In the genomic region with DNA sequence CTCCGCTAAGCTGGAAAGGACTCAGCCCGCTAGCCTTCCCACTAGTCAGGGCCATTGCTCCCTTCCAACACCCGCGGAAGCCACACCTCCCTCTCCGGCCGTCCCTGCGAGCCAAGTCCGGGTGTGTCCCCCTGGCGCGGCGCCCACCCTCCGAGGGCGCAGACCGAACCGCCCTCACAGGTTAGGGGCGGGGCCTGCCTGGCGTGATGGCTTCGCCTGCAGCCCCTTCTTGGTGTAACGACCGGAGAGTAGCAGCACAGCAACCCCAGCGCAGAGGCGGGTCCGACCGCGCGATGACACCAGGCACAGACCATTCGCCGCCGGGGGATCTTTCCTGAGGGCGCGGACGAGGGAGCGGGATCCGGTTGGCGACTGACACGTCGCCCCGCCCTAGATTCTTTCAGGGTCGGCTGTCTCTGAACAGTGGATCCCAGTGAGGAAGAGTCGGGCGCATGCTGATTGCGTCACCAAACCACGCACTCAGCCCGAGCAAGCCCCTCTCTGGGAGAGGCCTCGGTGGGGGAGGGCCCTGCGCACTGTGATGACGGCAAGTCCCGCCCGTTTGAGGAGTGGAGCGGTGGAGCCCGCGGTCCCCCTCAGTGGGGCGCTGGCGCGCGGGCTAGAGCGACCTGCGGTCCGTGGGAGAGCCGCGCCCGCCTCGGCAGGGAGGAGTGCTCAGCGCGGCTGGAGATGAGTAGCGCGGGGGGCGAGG, we compare ENCODE assay signal across 8 mouse cellular contexts. TPM values are rescaled to one million over a fixed set of nuclear protein-coding genes. Genes with fewer than 3 reads are reported as not detected.
DNase-seq lines count a peak whose midpoint lies in the region; ATAC-seq and TF ChIP-seq lines count a peak whose summit lies in the region.

TSS of gene Esyt2 (plus strand) at position 544 of the 712 bp plus-strand sequence.

- peak within 1 kb of the TSS; percentile 93 for H3K4me3 ChIP-seq in embryonic facial prominence, embryonic 14.5 days (ENCODE audit: low read depth, low read length)
- H3K4me3 ChIP-seq in heart, adult 2 months = peak within 1 kb of the TSS; percentile 98
- peak within 1 kb of the TSS; percentile 95 for H3K4me3 ChIP-seq in limb, embryonic 13.5 days
- peak within 1 kb of the TSS; percentile 99 for H3K4me3 ChIP-seq in midbrain, embryonic 16.5 days (ENCODE audit: low read depth, low read length)

- TF ChIP-seq EP300 in heart, adult 2 months (IDR thresholded peaks at IDR 0.05; ENCODE audit: insufficient read depth, low read depth, low read length) = peak; percentile 84; the same call in 1 of the 2 replicates

- H3K9ac ChIP-seq in embryonic facial prominence, embryonic 14.5 days (ENCODE audit: low read depth, low read length) = peak within 1 kb of the TSS; percentile 97
- H3K9ac ChIP-seq in heart, adult 2 months (ENCODE audit: low read depth, low read length) = peak within 1 kb of the TSS; percentile 86
- peak within 1 kb of the TSS; percentile 93 for H3K9ac ChIP-seq in limb, embryonic 13.5 days
- peak within 1 kb of the TSS; percentile 96 for H3K9ac ChIP-seq in midbrain, embryonic 16.5 days (ENCODE audit: low read depth, low read length)

- ATAC-seq in embryonic facial prominence, embryonic 14.5 days (ENCODE audit: low read depth) = peak; percentile 97
- peak; percentile 97 for ATAC-seq in limb, embryonic 13.5 days (ENCODE audit: low FRiP score, low read depth)
- ATAC-seq in midbrain, embryonic 16.5 days = peak; percentile 98

- H3K79me2 ChIP-seq in heart, adult 2 months (replicated peaks; ENCODE audit: control insufficient read depth, insufficient read depth, low read length) = no peaks in the 10 kb centered on the region; the same call in 1 of the 2 replicates

- H3K4me1 ChIP-seq in embryonic facial prominence, embryonic 14.5 days (ENCODE audit: control insufficient read depth, insufficient read depth, low read length) = peaks cover 10% of the 10 kb centered on the region; the same call in 1 of the 2 replicates
- H3K4me1 ChIP-seq in heart, adult 2 months (ENCODE audit: control insufficient read depth, insufficient read depth, low read length) = no peaks in the 10 kb centered on the region
- peaks cover 14% of the 10 kb centered on the region for H3K4me1 ChIP-seq in limb, embryonic 13.5 days
- peaks cover 10% of the 10 kb centered on the region for H3K4me1 ChIP-seq in midbrain, embryonic 16.5 days (ENCODE audit: control insufficient read depth, insufficient read depth, low read length)

- WGBS in embryonic facial prominence, embryonic 14.5 days = under 1% methylated on average over 52 of the region's 68 CpGs
- WGBS in heart, adult 2 months = under 1% methylated on average over 67 of the region's 68 CpGs
- WGBS in limb, embryonic 13.5 days = under 1% methylated on average over 59 of the region's 68 CpGs
- WGBS in midbrain, embryonic 16.5 days = under 1% methylated on average over 63 of the region's 68 CpGs

- intact Hi-C loops in heart, adult 2 months (cut with DNase I) = loop anchor here (1.0 to 5.0 kb wide), 5 partner anchors 17 to 341 kb away; partner anchors contain the start of genes Ncapg2 and Zfp386

- no peaks in the 10 kb centered on the region for H3K9me3 ChIP-seq in embryonic facial prominence, embryonic 14.5 days (ENCODE audit: control insufficient read depth, low read length)
- no peaks in the 10 kb centered on the region for H3K9me3 ChIP-seq in limb, embryonic 13.5 days
- no peaks in the 10 kb centered on the region for H3K9me3 ChIP-seq in midbrain, embryonic 16.5 days (replicated peaks; ENCODE audit: control insufficient read depth, low read length, poor library complexity, severe bottlenecking)

- peak; percentile 99 for DNase-seq in 3T3-L1 (ENCODE audit: low read depth, low spot score)
- peak; percentile 99 for DNase-seq in adrenal gland, postnatal 4 days (ENCODE audit: low spot score in 2 of 2)
- peak; percentile 99 for DNase-seq in embryonic facial prominence, embryonic 14.5 days (ENCODE audit: low spot score)
- peak; percentile 100 for DNase-seq in heart, adult 2 months
- peak; percentile 99 for DNase-seq in kidney, adult 8-10 months
- DNase-seq in spleen, postnatal 10 days (ENCODE audit: low spot score in 2 of 2) = peak; percentile 97 to 99

- H3K27ac ChIP-seq in embryonic facial prominence, embryonic 14.5 days (replicated peaks; ENCODE audit: low read depth, low read length) = peak within 1 kb of the TSS; percentile 98
- H3K27ac ChIP-seq in heart, adult 2 months = peak within 1 kb of the TSS; percentile 97
- H3K27ac ChIP-seq in limb, embryonic 13.5 days = peak within 1 kb of the TSS; percentile 95
- H3K27ac ChIP-seq in midbrain, embryonic 16.5 days (ENCODE audit: low read length) = peak within 1 kb of the TSS; percentile 98

- TF ChIP-seq CTCF in heart, adult 2 months (IDR thresholded peaks at IDR 0.05) = peak; percentile 63

- peak within 1 kb of the TSS; percentile 99 for H3K4me2 ChIP-seq in embryonic facial prominence, embryonic 14.5 days (ENCODE audit: low read depth, low read length)
- peak within 1 kb of the TSS; percentile 99 for H3K4me2 ChIP-seq in limb, embryonic 13.5 days (replicated peaks)
- peak within 1 kb of the TSS; percentile 94 for H3K4me2 ChIP-seq in midbrain, embryonic 16.5 days (ENCODE audit: low read length)

- no peaks in the 10 kb centered on the region for H3K27me3 ChIP-seq in embryonic facial prominence, embryonic 14.5 days (replicated peaks; ENCODE audit: control insufficient read depth, insufficient read depth, low read length)
- H3K27me3 ChIP-seq in heart, adult 2 months (ENCODE audit: control insufficient read depth, insufficient read depth, low read length) = no peaks in the 10 kb centered on the region
- no peaks in the 10 kb centered on the region for H3K27me3 ChIP-seq in limb, embryonic 13.5 days
- H3K27me3 ChIP-seq in midbrain, embryonic 16.5 days (ENCODE audit: control insufficient read depth, insufficient read depth, low read depth, low read length) = no peaks in the 10 kb centered on the region

- no peaks in the 10 kb centered on the region for H3K36me3 ChIP-seq in embryonic facial prominence, embryonic 14.5 days (ENCODE audit: control insufficient read depth, insufficient read depth, low read length)
- no peaks in the 10 kb centered on the region; the same call in 1 of the 2 replicates for H3K36me3 ChIP-seq in heart, adult 2 months (ENCODE audit: control insufficient read depth, insufficient read depth, low read length)
- no peaks in the 10 kb centered on the region for H3K36me3 ChIP-seq in limb, embryonic 13.5 days
- H3K36me3 ChIP-seq in midbrain, embryonic 16.5 days (ENCODE audit: control insufficient read depth, insufficient read depth, low read length) = no peaks in the 10 kb centered on the region

- peak; percentile 87 for TF ChIP-seq POLR2A in heart, adult 2 months (IDR thresholded peaks at IDR 0.05; ENCODE audit: insufficient read depth, low read depth, low read length)

RNA-seq across cellular contexts. Expression of gene Esyt2, which starts in this region (rescaled TPM):
- 10 to 100 TPM; 44.7 to 53.2 TPM for total RNA-seq in adrenal gland, postnatal 4 days (2021)
- polyA plus RNA-seq in embryonic facial prominence, embryonic 14.5 days (2014; fragmentation: Nextera tagmentation; extraction: Ambion mirVana) = 28.5 and 30.6 TPM in 2 replicates
- 10 to 100 TPM; 24.6 to 27.8 TPM for total RNA-seq in heart, adult 2 months (2021)
- polyA plus RNA-seq in heart, adult 2 months (2012; rRNA removed) = 7.5 and 11.3 TPM in 2 replicates
- 15.6 and 15.8 TPM in 2 replicates for polyA plus RNA-seq in limb, embryonic 13.5 days (2015; fragmentation: Nextera tagmentation; extraction: Ambion mirVana)
- polyA plus RNA-seq in midbrain, embryonic 16.5 days (2015; fragmentation: Nextera tagmentation; extraction: Ambion mirVana) = 12.0 and 12.1 TPM in 2 replicates

Comparison
In these comparisons a context has a peak if more than half of its experiments do, and no peak if none do; other contexts are left out.
1. Peak in every context shown above with its lines: DNase-seq, ATAC-seq, H3K4me3 ChIP-seq and H3K27ac ChIP-seq.